Mouse (Mus musculus) cerebellum, adult 11-12 months (tissue): Measurements from ENCODE around the gene Col9a1.

Experiments
- DNase-seq: peaks from one replicate; pipeline ENCODE4 v3.0.0; 2022

The Col9a1 gene

GRCm38 (mm10) chr1:24300700-24301099 is 123.3 kb downstream of the Col9a1 start:
- DNase-seq = no peak
